Mouse (Mus musculus) CH12.LX (cell line): ENCODE measurements around the gene Plekhm3. TPM values are rescaled to one million over a fixed set of nuclear protein-coding genes. Genes with fewer than 3 reads are reported as not detected.
A peak's percentile ranks its signal among the peaks of the same experiment; 100 is the strongest.

ENCODE experiments used
- DNase-seq: peaks from one replicate; pipeline ENCODE4 v3.0.0-alpha.2; 2013; ENCODE audit errors: extremely low read depth
- H3K27ac ChIP-seq: 2 replicates; pipeline ENCODE4 v1.5.1; 2012; ENCODE audit warnings: low read depth, mild to moderate bottlenecking, control low read depth, moderate library complexity; ENCODE audit not compliant: insufficient read depth
- H3K27me3 ChIP-seq: replicated peaks from 2 replicates; pipeline ENCODE3; 2012; ENCODE audit warnings: inconsistent platforms
- H3K36me3 ChIP-seq, 2 experiments: replicated peaks in 1 of 2; 2 replicates each; pipeline versions ENCODE3 to v1.6.1; 2012; ENCODE audit warnings: inconsistent platforms in 1 of 2, low read length in 1 of 2, mild to moderate bottlenecking in 1 of 2, mixed read lengths in 1 of 2, moderate library complexity in 1 of 2; ENCODE audit not compliant: control insufficient read depth in 1 of 2, insufficient read depth in 1 of 2
- H3K4me1 ChIP-seq, 2 experiments: 2 replicates each; pipeline ENCODE4 v1.6.1; 2012; ENCODE audit warnings: inconsistent platforms in 1 of 2, moderate library complexity in 1 of 2; ENCODE audit not compliant: insufficient read depth in 2 of 2, control insufficient read depth in 1 of 2
- H3K4me2 ChIP-seq: 2 replicates; pipeline ENCODE4 v1.6.1; 2012; ENCODE audit warnings: low read depth, mild to moderate bottlenecking, control low read depth; ENCODE audit not compliant: poor library complexity, insufficient read depth, severe bottlenecking
- H3K4me3 ChIP-seq, 3 experiments: fragments of 150-350 bp in 1 of 3; sonication (generic) in 1 of 3; replicated peaks in 1 of 3; 2 replicates each; pipeline versions ENCODE3 to v1.5.1; 2011 to 2012; ENCODE audit warnings: low read depth in 2 of 3, low read length in 2 of 3, mild to moderate bottlenecking in 2 of 3, moderate library complexity in 2 of 3, control low read depth in 1 of 3, improper control_type of control experiment in 1 of 3, inconsistent platforms in 1 of 3, mixed read lengths in 1 of 3; ENCODE audit not compliant: poor library complexity in 1 of 3
- H3K79me2 ChIP-seq: replicated peaks from 2 replicates; pipeline ENCODE4 v1.6.1; 2012; ENCODE audit warnings: mild to moderate bottlenecking, moderate library complexity; ENCODE audit not compliant: control insufficient read depth, poor library complexity, insufficient read depth, severe bottlenecking; ENCODE audit errors: extremely low read depth
- H3K9ac ChIP-seq: 2 replicates; pipeline ENCODE4 v1.6.1; 2012; ENCODE audit warnings: low read depth, mild to moderate bottlenecking, control low read depth, moderate library complexity; ENCODE audit not compliant: insufficient read depth
- H3K9me3 ChIP-seq: replicated peaks from 2 replicates; pipeline ENCODE3; 2012; ENCODE audit warnings: low read length, inconsistent platforms, mixed read lengths
- CHD1 ChIP-seq: IDR thresholded peaks from 2 replicates; pipeline ENCODE4 v1.6.1; 2012; ENCODE audit warnings: low read depth, low read length, improper control_type of control experiment, inconsistent platforms
- CHD2 ChIP-seq: IDR thresholded peaks from 2 replicates; pipeline ENCODE4 v1.6.1; 2011; ENCODE audit warnings: low read length, improper control_type of control experiment
- CTCF ChIP-seq, 2 experiments: IDR thresholded peaks in 1 of 2; conservative IDR thresholded peaks in 1 of 2; 2 replicates each; pipeline ENCODE4 v1.5.1; 2011 to 2012; ENCODE audit warnings: low read depth in 2 of 2, low read length in 2 of 2, improper control_type of control experiment in 1 of 2, inconsistent platforms in 1 of 2, mild to moderate bottlenecking in 1 of 2, moderate library complexity in 1 of 2
- E2F4 ChIP-seq: IDR thresholded peaks from 2 replicates; pipeline ENCODE4 v1.6.1; 2011; ENCODE audit warnings: low read depth, low read length, improper control_type of control experiment; ENCODE audit not compliant: insufficient replicate concordance
- ELF1 ChIP-seq: IDR thresholded peaks from 2 replicates; pipeline ENCODE4 v1.6.1; 2014; ENCODE audit warnings: low read depth, mild to moderate bottlenecking, inconsistent platforms, low read length, improper control_type of control experiment
- ETS1 ChIP-seq: conservative IDR thresholded peaks from 2 replicates; pipeline ENCODE4 v1.6.1; 2012; ENCODE audit warnings: low read depth, mild to moderate bottlenecking, inconsistent platforms, low read length, improper control_type of control experiment, moderate library complexity
- HCFC1 ChIP-seq: IDR thresholded peaks from 2 replicates; pipeline ENCODE4 v1.6.1; 2012; ENCODE audit warnings: low read depth, mild to moderate bottlenecking, inconsistent platforms, low read length, improper control_type of control experiment
- JUN ChIP-seq: IDR thresholded peaks from 2 replicates; pipeline ENCODE4 v1.6.1; 2011; ENCODE audit warnings: low read depth, mild to moderate bottlenecking, low read length, improper control_type of control experiment, moderate library complexity; ENCODE audit not compliant: insufficient read depth
- JUND ChIP-seq: conservative IDR thresholded peaks from 2 replicates; pipeline ENCODE4 v1.6.1; 2011; ENCODE audit warnings: low read depth, low read length, improper control_type of control experiment
- KAT2A ChIP-seq: IDR thresholded peaks from 2 replicates; pipeline ENCODE4 v1.6.1; 2012; ENCODE audit warnings: low read length, improper control_type of control experiment, inconsistent platforms; ENCODE audit not compliant: insufficient replicate concordance
- MAFK ChIP-seq: IDR thresholded peaks from 2 replicates; pipeline ENCODE4 v1.6.1; 2011; ENCODE audit warnings: low read length, improper control_type of control experiment; ENCODE audit not compliant: insufficient replicate concordance
- MAX ChIP-seq: IDR thresholded peaks from 2 replicates; pipeline ENCODE4 v1.6.1; 2011; ENCODE audit warnings: low read length, improper control_type of control experiment
- MEF2A ChIP-seq: IDR thresholded peaks from 2 replicates; pipeline ENCODE4 v1.6.1; 2014; ENCODE audit warnings: low read depth, mild to moderate bottlenecking, inconsistent platforms, low read length, improper control_type of control experiment, borderline replicate concordance
- MXI1 ChIP-seq: IDR thresholded peaks from 2 replicates; pipeline ENCODE4 v1.6.1; 2011; ENCODE audit warnings: mild to moderate bottlenecking, low read depth, low read length, improper control_type of control experiment
- MYC ChIP-seq: IDR thresholded peaks from 2 replicates; pipeline ENCODE4 v1.6.1; 2011; ENCODE audit warnings: low read depth, mild to moderate bottlenecking, improper control_type of control experiment, low read length
- NELFE ChIP-seq: IDR thresholded peaks from 2 replicates; pipeline ENCODE4 v1.6.1; 2011; ENCODE audit warnings: low read depth, low read length, improper control_type of control experiment
- POLR2A ChIP-seq: IDR thresholded peaks from 2 replicates; pipeline ENCODE4 v1.6.1; 2011; ENCODE audit warnings: low read depth, mild to moderate bottlenecking, improper control_type of control experiment, low read length
- POLR2AphosphoS2 ChIP-seq: IDR thresholded peaks from 2 replicates; pipeline ENCODE4 v1.6.1; 2011; ENCODE audit warnings: low read depth, low read length, improper control_type of control experiment
- RCOR1 ChIP-seq: conservative IDR thresholded peaks from 2 replicates; pipeline ENCODE4 v1.6.1; 2012; ENCODE audit warnings: low read depth, mild to moderate bottlenecking, inconsistent platforms, low read length, improper control_type of control experiment
- SIN3A ChIP-seq: IDR thresholded peaks from 2 replicates; pipeline ENCODE4 v1.6.1; 2012; ENCODE audit warnings: low read length, improper control_type of control experiment, inconsistent platforms
- SMC3 ChIP-seq: IDR thresholded peaks from 2 replicates; pipeline ENCODE4 v1.6.1; 2011; ENCODE audit warnings: low read depth, low read length, improper control_type of control experiment
- TBP ChIP-seq: conservative IDR thresholded peaks from 2 replicates; pipeline ENCODE4 v1.6.1; 2011; ENCODE audit warnings: low read depth, low read length, improper control_type of control experiment
- TCF12 ChIP-seq: IDR thresholded peaks from 2 replicates; pipeline ENCODE4 v1.6.1; 2014; ENCODE audit warnings: low read depth, mild to moderate bottlenecking, inconsistent platforms, low read length, improper control_type of control experiment
- UBTF ChIP-seq: IDR thresholded peaks from 2 replicates; pipeline ENCODE4 v1.6.1; 2012; ENCODE audit warnings: low read depth, mild to moderate bottlenecking, inconsistent platforms, low read length, improper control_type of control experiment, moderate library complexity
- dilution Hi-C: fragments of 300-500 bp; cut with MboI; formaldehyde crosslinking; loops from 2 replicates; pipeline ENCODE4 v1.14.3; 2020; ENCODE audit warnings: low sequenced_read_pairs; ENCODE audit not compliant: extremely low pct_unique_long_range_greater_than_20kb, extremely low pct_ligation_motif_present
- in situ Hi-C: fragments of 300-500 bp; cut with MboI; formaldehyde crosslinking; loops from 3 replicates; pipeline ENCODE4 v1.14.3; 2019; ENCODE audit warnings: low sequenced_read_pairs, low pct_ligation_motif_present, low pct_unique_long_range_greater_than_20kb, mixed read lengths
- polyA plus RNA-seq: library from polyadenylated mRNA; unstranded; fragments of >175 nt; gene quantifications from 2 replicates; pipeline ENCODE4 v1.2.1, GENCODE M21; 2012; ENCODE audit warnings: low read depth; ENCODE audit not compliant: insufficient read length
- total RNA-seq, 2 experiments: library from RNA; depleted of rRNA; stranded (reverse); fragments of 300-350 nt in 1 of 2; fragments of >200 nt in 1 of 2; gene quantifications; 2 replicates each; pipeline ENCODE4 v1.2.3; 2012 to 2014

Gene Plekhm3
- total and polyA plus RNA-seq, 3 experiments: 9.9 to 14.1 (median 13.0) TPM

- DNase-seq: no peak
- dilution Hi-C loops (no loop called here), in situ Hi-C loops (no loop called here)
- Histone ChIP-seq H3K9ac (no peak overlapping the region), H3K27me3 (no peaks in the 10 kb centered on the region), H3K79me2 (no peaks in the 10 kb centered on the region), H3K9me3 (no peaks in the 10 kb centered on the region), H3K4me1 (no peaks in the 10 kb centered on the region), H3K4me2 (no peak overlapping the region), H3K36me3 (no peaks in the 10 kb centered on the region), H3K4me3 (no peak overlapping the region), H3K27ac (no peak overlapping the region)
- no peak for TF ChIP-seq HCFC1
- no peak for TF ChIP-seq JUN
- TF ChIP-seq TCF12: no peak
- TF ChIP-seq MEF2A: no peak
- TF ChIP-seq CHD2: no peak
- TF ChIP-seq JUND: no peak
- TF ChIP-seq ELF1: no peak
- no peak for TF ChIP-seq CHD1
- TF ChIP-seq KAT2A: no peak
- TF ChIP-seq TBP: no peak
- TF ChIP-seq POLR2AphosphoS2: no peak
Measured at GRCm38 (mm10) chr1:64744616-64745015, 212.0 kb downstream of the Plekhm3 start.

DNA sequence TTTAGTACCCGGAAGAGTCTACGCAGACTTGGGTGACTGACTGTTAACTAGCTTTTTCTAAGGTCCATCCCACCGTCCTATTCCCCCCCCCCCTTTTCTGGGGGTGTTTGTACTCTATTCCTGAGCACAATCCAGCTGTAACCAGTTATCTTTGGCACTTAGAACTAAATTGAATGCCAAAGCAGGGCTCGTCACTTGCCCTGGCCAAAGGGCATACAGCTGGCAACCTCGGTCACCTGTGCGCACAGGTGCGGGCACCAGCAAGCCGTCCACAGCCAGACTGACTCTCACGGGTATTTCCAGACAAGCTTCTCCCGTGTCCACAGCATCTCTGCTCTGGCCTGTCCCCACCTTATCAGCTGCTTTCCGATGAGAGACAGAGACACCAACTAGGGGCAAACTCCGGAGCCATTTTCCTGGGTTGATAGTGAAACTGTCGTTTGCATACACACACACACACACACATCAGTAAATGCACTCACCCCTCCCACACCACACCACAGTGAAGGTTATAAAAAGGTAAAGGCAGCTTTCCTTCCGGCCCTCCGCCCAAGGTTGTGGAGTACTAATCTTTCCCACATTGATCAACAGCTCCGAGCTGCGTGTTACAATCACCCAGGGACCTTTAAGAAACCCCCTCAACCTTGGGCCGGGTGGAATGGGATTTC, 213.7 kb downstream of the Plekhm3 start:
- Histone ChIP-seq H3K79me2 (no peaks in the 10 kb centered on the region), H3K9ac (no peak overlapping the region), H3K27ac (no peak overlapping the region), H3K27me3 (peaks cover 1% of the 10 kb centered on the region), H3K36me3 (no peaks in the 10 kb centered on the region), H3K9me3 (no peaks in the 10 kb centered on the region)
- dilution Hi-C loops: no loop called here
- in situ Hi-C loops: no loop called here
- no peak for TF ChIP-seq JUND
- TF ChIP-seq ETS1: no peak
- no peak for TF ChIP-seq MXI1
- no peak for TF ChIP-seq ELF1
- TF ChIP-seq TCF12: no peak
- no peak for TF ChIP-seq SMC3
- no peak for TF ChIP-seq MAFK
- TF ChIP-seq RCOR1: no peak
- no peak for TF ChIP-seq SIN3A
- TF ChIP-seq MYC: no peak
- TF ChIP-seq CTCF (conservative IDR thresholded peaks at IDR 0.05 in 1 of 2, IDR thresholded peaks at IDR 0.05 in 1 of 2; ENCODE audit: low read depth in 2 of 2, low read length in 2 of 2): no peak
- TF ChIP-seq MAX: no peak
- TF ChIP-seq E2F4: no peak
- TF ChIP-seq POLR2A: no peak
- no peak for TF ChIP-seq JUN
- TF ChIP-seq NELFE: no peak
- TF ChIP-seq UBTF: no peak
- TF ChIP-seq, all 38 proteins: peak for 0
- H3K4me3 ChIP-seq: no peak overlapping the region
- peak overlapping the region; percentile 32; the same call in 1 of the 2 replicates for H3K4me2 ChIP-seq
- H3K4me1 ChIP-seq: peaks cover 0 to 6% of the 10 kb centered on the region in 2 experiments; a peak in 2 of 4 replicates
- DNase-seq: no peak
